Mouse (Mus musculus) liver, embryonic 14.5 days (tissue): ENCODE data around the gene Mpv17. TPM values are rescaled to one million over a fixed set of nuclear protein-coding genes. Genes with fewer than 3 reads are reported as not detected.

Experiments
- ATAC-seq: fragments of 200-750 bp; cut with Nextera tagmentation; 2 replicates; pipeline ENCODE4 v1.8.0; 2017; ENCODE audit warnings: moderate number of reproducible peaks, mild to moderate bottlenecking, moderate library complexity; ENCODE audit not compliant: insufficient read depth
- DNase-seq, 3 experiments: peaks; one replicate each; pipeline ENCODE4 v3.0.0-alpha.2; 2012 to 2013; ENCODE audit warnings: low read depth in 3 of 3, low spot score in 3 of 3
- H3K27ac ChIP-seq: fragments of 300-500 bp; sonication (generic); 2 replicates; pipeline ENCODE4 v1.5.1; 2014; ENCODE audit warnings: moderate library complexity, mild to moderate bottlenecking, control low read depth, inconsistent platforms
- H3K27me3 ChIP-seq: fragments of 300-500 bp; sonication (generic); 2 replicates; pipeline ENCODE4 v1.6.1; 2014; ENCODE audit warnings: mild to moderate bottlenecking, low read length, moderate library complexity; ENCODE audit not compliant: control insufficient read depth, insufficient read depth
- H3K36me3 ChIP-seq: fragments of 300-500 bp; sonication (generic); replicated peaks from 2 replicates; pipeline ENCODE4 v1.6.1; 2014; ENCODE audit warnings: low read depth; ENCODE audit not compliant: control insufficient read depth, insufficient read depth
- H3K4me1 ChIP-seq, 2 experiments: fragments of 200-500 bp in 1 of 2; fragments of 300-500 bp in 1 of 2; sonication (generic) in 1 of 2; replicated peaks; 2 replicates each; pipeline ENCODE4 v1.6.1; 2012 to 2014; ENCODE audit warnings: antibody characterized with exemption in 1 of 2, inconsistent platforms in 1 of 2, low read length in 1 of 2; ENCODE audit not compliant: control insufficient read depth in 2 of 2, insufficient read depth in 2 of 2
- H3K4me2 ChIP-seq: fragments of 300-500 bp; sonication (generic); 2 replicates; pipeline ENCODE4 v1.6.1; 2014; ENCODE audit warnings: low read depth, mild to moderate bottlenecking, control low read depth, moderate library complexity
- H3K4me3 ChIP-seq, 2 experiments: fragments of 200-500 bp in 1 of 2; fragments of 300-500 bp in 1 of 2; sonication (generic) in 1 of 2; 2 replicates each; pipeline ENCODE4 v1.5.1; 2012 to 2014; ENCODE audit warnings: low read depth in 2 of 2, low read length in 2 of 2, mild to moderate bottlenecking in 2 of 2, control low read depth in 1 of 2, inconsistent platforms in 1 of 2, moderate library complexity in 1 of 2; ENCODE audit not compliant: insufficient read depth in 1 of 2
- H3K9ac ChIP-seq: fragments of 300-500 bp; sonication (generic); replicated peaks from 2 replicates; pipeline ENCODE4 v1.6.1; 2014; ENCODE audit warnings: mild to moderate bottlenecking, control low read depth, moderate library complexity
- H3K9me3 ChIP-seq: fragments of 300-500 bp; sonication (generic); 2 replicates; pipeline ENCODE4 v1.6.1; 2016; ENCODE audit warnings: low read length, mixed read lengths; ENCODE audit not compliant: control insufficient read depth
- CTCF ChIP-seq: IDR thresholded peaks from 2 replicates; pipeline ENCODE4 v1.5.1; 2016; ENCODE audit warnings: antibody characterized with exemption, low read depth, control low read depth
- EP300 ChIP-seq: IDR thresholded peaks from 2 replicates; pipeline ENCODE4 v1.6.1; 2016; ENCODE audit warnings: antibody characterized with exemption, low read depth
- WGBS: fragments of 180-500 bp; shearing (Covaris S2); extraction: QIAGEN DNeasy Blood & Tissue Kit; methylation state at CpG from one replicate; pipeline ENCODE4 v1.1.7; 2014; ENCODE audit not compliant: insufficient replicate concordance; 5-methylcytosine and 5-hydroxymethylcytosine counted together
- polyA plus RNA-seq, 2 experiments: library from polyadenylated mRNA; depleted of rRNA in 1 of 2; stranded (reverse) in 1 of 2; unstranded in 1 of 2; fragments of >200 nt; fragmentation: Nextera tagmentation in 1 of 2; extraction: Ambion mirVana in 1 of 2; gene quantifications; 2 replicates each; pipeline versions ENCODE4 v1.2.1 to v1.2.3; 2012 to 2014

Mpv17 gene
- polyA plus RNA-seq (2012; rRNA removed), result 16.9 and 18.9 TPM in 2 replicates
- polyA plus RNA-seq (2014; fragmentation: Nextera tagmentation; extraction: Ambion mirVana), result 14.2 and 16.0 TPM in 2 replicates

GRCm38 (mm10) chr5:31154152-31154553 is at the start of gene Mpv17:
Mpv17 (minus strand) TSS chr5:31154251.
- peaks cover 22% of the 10 kb centered on the region for H3K36me3 ChIP-seq
- peak within 1 kb of the TSS; percentile 79 for H3K4me2 ChIP-seq
- H3K4me3 ChIP-seq, result peak within 1 kb of the TSS; percentile 61 to 68
- peak; percentile 90 for ATAC-seq
- H3K9me3 ChIP-seq, result no peaks in the 10 kb centered on the region
- no peaks in the 10 kb centered on the region for H3K27me3 ChIP-seq
- WGBS, result 1% methylated on average over 19 of the region's 19 CpGs
- peak within 1 kb of the TSS; percentile 18; the same call in 1 of the 2 replicates for H3K27ac ChIP-seq
- TF ChIP-seq CTCF, result no peak
- no peak for TF ChIP-seq EP300
- peak; percentile 54 to 67 (median 59) for DNase-seq
- peaks cover 3 to 5% of the 10 kb centered on the region in 2 experiments; a peak in 3 of 4 replicates for H3K4me1 ChIP-seq
- H3K9ac ChIP-seq, result peak within 1 kb of the TSS; percentile 55

- ATAC-seq, result no peak
- DNase-seq, result no peak
- H3K9ac ChIP-seq, result no peak overlapping the region
- H3K9me3 ChIP-seq, result no peaks in the 10 kb centered on the region; the same call in 1 of the 2 replicates
- H3K4me3 ChIP-seq, result peak overlapping the region in 1 of 2 experiments; percentile 77; a peak in 2 of 4 replicates
- TF ChIP-seq EP300, result no peak
- no peak for TF ChIP-seq CTCF
- H3K27ac ChIP-seq, result no peak overlapping the region
- no peaks in the 10 kb centered on the region for H3K27me3 ChIP-seq
- H3K36me3 ChIP-seq, result peaks cover 78% of the 10 kb centered on the region
- H3K4me1 ChIP-seq, result peaks cover 0 to 3% of the 10 kb centered on the region in 2 experiments; a peak in 3 of 4 replicates
- H3K4me2 ChIP-seq, result peak overlapping the region; percentile 61
- WGBS, result 77% methylated on average over 7 of the region's 7 CpGs
Observed at GRCm38 (mm10) chr5:31202933-31203332, 48.9 kb upstream of the Mpv17 start.

GRCm38 (mm10) chr5:31201742-31202590 is 47.9 kb upstream of the Mpv17 start, which contains the start of gene Zfp513:
Zfp513 (minus strand) TSS chr5:31202303.
- no peaks in the 10 kb centered on the region for H3K27me3 ChIP-seq
- peak; percentile 95 for ATAC-seq
- WGBS, result 1% methylated on average over 53 of the region's 53 CpGs
- H3K27ac ChIP-seq, result peak within 1 kb of the TSS; percentile 43
- peaks cover 76% of the 10 kb centered on the region for H3K36me3 ChIP-seq
- H3K4me3 ChIP-seq, result peak within 1 kb of the TSS; percentile 77 to 85
- TF ChIP-seq CTCF (peak; percentile 23; the same call in 1 of the 2 replicates), EP300 (0 out of 2 replicates have a peak, but pooled peaks have one; percentile 12)
- peak; percentile 94 to 96 (median 95) for DNase-seq
- peaks cover 0 to 3% of the 10 kb centered on the region in 2 experiments; a peak in 3 of 4 replicates for H3K4me1 ChIP-seq
- no peaks in the 10 kb centered on the region; the same call in 1 of the 2 replicates for H3K9me3 ChIP-seq
- peak within 1 kb of the TSS; percentile 67 for H3K9ac ChIP-seq
- peak within 1 kb of the TSS; percentile 87 for H3K4me2 ChIP-seq

GRCm38 (mm10) chr5:31201042-31201741 is 47.1 kb upstream of the Mpv17 start:
- H3K4me3 ChIP-seq, result peak overlapping the region; percentile 77 to 85
- no peak for ATAC-seq
- no peak for DNase-seq
- peaks cover 0 to 3% of the 10 kb centered on the region in 2 experiments; a peak in 3 of 4 replicates for H3K4me1 ChIP-seq
- H3K9ac ChIP-seq, result peak overlapping the region; percentile 67
- peaks cover 75% of the 10 kb centered on the region for H3K36me3 ChIP-seq
- 18% methylated on average over 13 of the region's 13 CpGs for WGBS
- peak overlapping the region; percentile 87 for H3K4me2 ChIP-seq
- no peaks in the 10 kb centered on the region for H3K27me3 ChIP-seq
- TF ChIP-seq CTCF (no peak), EP300 (no peak)
- H3K9me3 ChIP-seq, result no peaks in the 10 kb centered on the region; the same call in 1 of the 2 replicates
- H3K27ac ChIP-seq, result peak overlapping the region; percentile 36
